Mouse (Mus musculus): ENCODE results near the gene Hoxa5. TPM values are rescaled to one million over a fixed set of nuclear protein-coding genes. Genes with fewer than 3 reads are reported as not detected.

Gene Hoxa5
- polyA plus RNA-seq, 1 experiment from 2014 or later = 0.08 TPM

DNA sequence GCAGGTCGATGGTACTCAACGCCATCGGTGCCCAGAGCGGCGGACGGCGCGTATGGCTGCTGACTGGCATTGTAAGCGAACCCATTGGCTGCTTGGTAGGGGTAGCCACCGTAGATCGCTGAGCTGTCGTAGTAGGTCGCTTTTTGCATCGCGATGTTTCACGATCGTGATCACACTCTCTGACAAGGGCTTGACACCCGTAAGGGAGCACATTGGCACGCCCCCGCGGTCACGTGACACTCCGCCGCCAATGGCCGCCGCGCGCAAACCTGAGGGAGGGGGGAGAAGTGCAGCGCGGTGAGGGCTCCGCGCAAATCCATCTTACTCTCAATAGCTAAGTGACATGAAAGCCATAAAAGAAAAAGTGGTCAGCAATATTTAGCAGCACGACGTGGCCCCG, 31.9 kb downstream of the Hoxa5 start:
- peaks cover 7% of the 10 kb centered on the region for H3K4me1 ChIP-seq (replicated peaks)
- ATAC-seq = no peak
- no peak overlapping the region for H3K9ac ChIP-seq (replicated peaks)
- H3K4me3 ChIP-seq (replicated peaks) = peak overlapping the region; percentile 1; the same call in 1 of the 2 replicates
- H3K9me3 ChIP-seq = no peaks in the 10 kb centered on the region
- peaks cover 98% of the 10 kb centered on the region for H3K27me3 ChIP-seq
- no peak overlapping the region for H3K27ac ChIP-seq
- 0% methylated on average over 35 of the region's 35 CpGs for WGBS
- peak overlapping the region; percentile 22; the same call in 1 of the 2 replicates for H3K4me2 ChIP-seq (replicated peaks)
- no peaks in the 10 kb centered on the region for H3K36me3 ChIP-seq

DNA sequence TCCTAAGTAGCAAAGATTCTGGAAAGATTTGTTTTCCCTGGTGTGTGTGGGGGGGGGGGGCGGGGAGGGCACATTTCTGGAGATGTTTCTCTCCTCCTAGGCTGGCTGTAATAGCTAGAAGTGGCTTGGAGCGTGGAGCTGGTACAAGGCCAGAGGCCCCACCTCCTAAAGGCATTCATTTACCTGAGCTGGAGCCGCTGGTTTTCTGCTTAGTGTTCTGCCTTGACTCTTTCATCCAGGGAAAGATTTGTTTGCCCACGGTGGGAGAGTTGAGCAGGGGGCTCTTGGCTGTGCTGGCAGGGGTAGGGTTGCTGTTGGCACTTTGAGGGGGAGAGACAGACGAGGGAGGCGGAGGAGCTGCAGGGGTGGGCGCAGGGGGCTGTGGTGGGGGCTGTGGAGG, 32.4 kb downstream of the Hoxa5 start:
- Histone ChIP-seq H3K27ac (no peak overlapping the region), H3K27me3 (peaks cover 98% of the 10 kb centered on the region)

DNA sequence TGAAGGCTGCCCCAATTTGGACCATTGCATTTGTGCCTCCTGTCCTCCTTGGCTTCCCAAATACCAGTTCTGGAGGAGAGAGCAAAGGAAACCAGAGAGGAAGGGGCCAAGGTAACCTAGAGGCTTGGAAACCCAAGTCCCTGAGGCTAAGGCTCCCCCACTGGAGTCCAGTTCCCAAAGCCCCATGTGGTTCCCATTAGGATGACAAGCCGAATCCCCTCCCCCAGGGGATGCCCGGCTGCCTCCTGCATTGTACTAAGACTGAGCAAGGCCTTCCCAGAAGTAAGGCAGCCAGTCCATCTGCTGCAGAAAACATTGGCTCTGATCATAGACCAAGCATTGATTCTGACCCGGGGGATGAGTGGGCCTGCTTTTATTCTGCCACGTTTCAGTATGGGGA, 33.1 kb downstream of the Hoxa5 start:
- Histone ChIP-seq H3K9ac (replicated peaks) (no peak overlapping the region), H3K36me3 (no peaks in the 10 kb centered on the region), H3K27ac (no peak overlapping the region), H3K4me3 (replicated peaks) (no peak overlapping the region), H3K4me1 (replicated peaks) (peaks cover 7% of the 10 kb centered on the region), H3K27me3 (peaks cover 98% of the 10 kb centered on the region), H3K9me3 (no peaks in the 10 kb centered on the region), H3K4me2 (replicated peaks) (no peak overlapping the region)
- ATAC-seq = no peak
- 5% methylated on average over 4 of the region's 4 CpGs for WGBS

More for the DNA sequence above, 32.4 kb downstream of the Hoxa5 start:
- no peaks in the 10 kb centered on the region for H3K9me3 ChIP-seq
- WGBS = 4% methylated on average over 7 of the region's 7 CpGs
- H3K9ac ChIP-seq (replicated peaks) = no peak overlapping the region
- H3K4me1 ChIP-seq (replicated peaks) = peaks cover 7% of the 10 kb centered on the region
- H3K4me2 ChIP-seq (replicated peaks) = no peak overlapping the region
- H3K4me3 ChIP-seq (replicated peaks) = no peak overlapping the region
- no peak for ATAC-seq
- H3K36me3 ChIP-seq = no peaks in the 10 kb centered on the region

DNA sequence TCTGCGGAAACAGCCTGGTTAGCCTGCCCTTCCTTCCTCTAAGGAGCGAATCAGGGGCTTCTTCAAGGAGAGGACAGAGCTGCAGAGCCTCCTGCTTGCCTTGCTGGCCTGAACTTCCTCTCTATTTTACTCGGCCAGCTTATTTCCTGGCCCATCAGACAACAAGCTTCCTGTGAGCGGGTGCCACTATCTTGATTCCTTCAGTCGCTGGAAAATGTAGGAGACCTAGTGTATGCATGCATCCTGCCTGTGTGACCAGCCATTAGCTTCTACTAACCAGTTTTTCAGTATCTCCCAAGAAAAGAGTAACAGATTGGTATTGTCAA, 33.5 kb downstream of the Hoxa5 start:
- Histone ChIP-seq H3K27ac (no peak overlapping the region), H3K4me3 (replicated peaks) (no peak overlapping the region), H3K9ac (replicated peaks) (no peak overlapping the region), H3K36me3 (no peaks in the 10 kb centered on the region), H3K27me3 (peaks cover 98% of the 10 kb centered on the region), H3K4me2 (replicated peaks) (no peak overlapping the region), H3K9me3 (no peaks in the 10 kb centered on the region), H3K4me1 (replicated peaks) (peaks cover 7% of the 10 kb centered on the region)
- ATAC-seq = no peak
- 2% methylated on average over 5 of the region's 5 CpGs for WGBS

DNA sequence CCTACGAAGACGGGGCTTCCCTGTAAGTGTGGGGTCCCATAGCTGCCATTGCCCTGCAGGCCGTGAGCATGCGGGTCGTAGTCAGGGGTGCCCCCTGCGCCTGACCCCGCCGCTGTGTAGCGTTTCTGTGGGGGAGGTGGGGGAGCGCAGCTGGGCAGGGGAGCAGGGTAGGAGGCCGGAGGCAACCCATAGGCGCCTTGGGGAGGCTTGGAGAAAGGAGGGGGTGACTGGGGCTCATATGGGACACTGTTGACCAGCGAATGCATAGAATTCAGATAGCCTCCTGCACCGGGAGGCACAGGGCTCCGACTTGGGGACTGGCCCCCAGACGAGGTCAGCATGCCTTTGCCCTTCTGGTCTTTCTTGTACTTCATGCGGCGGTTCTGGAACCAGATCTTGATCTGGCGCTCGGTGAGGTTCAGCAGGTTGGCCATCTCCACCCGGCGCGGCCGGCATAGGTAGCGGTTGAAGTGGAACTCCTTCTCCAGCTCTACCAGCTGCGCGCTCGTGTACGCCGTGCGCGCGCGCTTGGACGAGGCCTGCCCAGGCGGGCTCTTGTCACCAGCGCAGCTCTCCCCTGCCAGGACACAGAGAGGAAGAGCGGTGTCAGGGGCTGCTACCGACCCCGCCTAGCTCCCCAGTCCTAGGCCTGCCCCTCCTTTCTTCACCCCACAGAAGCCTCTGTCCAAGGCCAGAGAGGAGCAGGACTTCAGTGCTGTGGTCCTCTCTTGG, 34.1 kb downstream of the Hoxa5 start:
- H3K27ac ChIP-seq = no peak overlapping the region
- WGBS = under 1% methylated on average over 40 of the region's 40 CpGs
- no peak overlapping the region for H3K9ac ChIP-seq (replicated peaks)
- no peaks in the 10 kb centered on the region for H3K36me3 ChIP-seq
- H3K9me3 ChIP-seq = no peaks in the 10 kb centered on the region
- H3K27me3 ChIP-seq = peaks cover 98% of the 10 kb centered on the region
- ATAC-seq = no peak
- no peak overlapping the region for H3K4me3 ChIP-seq (replicated peaks)
- H3K4me2 ChIP-seq (replicated peaks) = no peak overlapping the region
- peaks cover 7% of the 10 kb centered on the region for H3K4me1 ChIP-seq (replicated peaks)

DNA sequence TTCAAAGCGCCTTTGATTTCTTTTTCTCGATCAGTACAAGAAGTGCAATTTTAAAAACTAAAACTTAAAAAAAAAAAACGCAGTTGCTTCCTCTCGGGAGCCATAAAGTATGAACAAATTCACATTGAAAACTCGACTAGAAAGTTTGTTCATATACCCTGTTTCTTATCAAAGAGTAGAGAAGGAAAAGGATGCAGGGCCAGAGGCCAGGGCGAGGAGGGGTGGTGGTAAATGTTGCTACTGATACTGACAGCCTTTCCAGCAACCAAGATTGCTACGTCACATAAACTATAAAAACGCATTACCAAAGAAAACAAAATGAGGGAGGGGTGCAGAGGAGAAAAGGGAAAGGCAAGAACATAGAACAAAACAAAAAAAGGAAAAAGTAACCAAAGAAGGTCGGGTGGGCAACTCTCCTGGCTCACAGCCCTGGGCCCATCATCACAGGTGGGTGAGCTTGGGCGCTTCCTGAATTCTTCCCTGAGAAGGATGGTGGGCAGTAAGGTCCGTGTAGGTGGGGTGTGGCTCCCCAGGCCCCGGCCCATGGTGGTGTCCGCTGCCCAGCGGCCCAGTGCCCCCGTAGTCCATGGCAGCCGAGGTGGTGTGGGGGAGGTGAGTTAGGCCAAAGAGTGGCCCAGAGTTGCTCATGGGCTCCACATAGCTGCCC, 34.8 kb downstream of the Hoxa5 start:
- H3K4me2 ChIP-seq (replicated peaks) = no peak overlapping the region
- no peak overlapping the region for H3K9ac ChIP-seq (replicated peaks)
- ATAC-seq = no peak
- no peak overlapping the region for H3K4me3 ChIP-seq (replicated peaks)
- H3K4me1 ChIP-seq (replicated peaks) = peaks cover 7% of the 10 kb centered on the region
- peaks cover 98% of the 10 kb centered on the region for H3K27me3 ChIP-seq
- H3K9me3 ChIP-seq = no peaks in the 10 kb centered on the region
- no peaks in the 10 kb centered on the region for H3K36me3 ChIP-seq
- no peak overlapping the region for H3K27ac ChIP-seq
- 2% methylated on average over 16 of the region's 16 CpGs for WGBS

DNA sequence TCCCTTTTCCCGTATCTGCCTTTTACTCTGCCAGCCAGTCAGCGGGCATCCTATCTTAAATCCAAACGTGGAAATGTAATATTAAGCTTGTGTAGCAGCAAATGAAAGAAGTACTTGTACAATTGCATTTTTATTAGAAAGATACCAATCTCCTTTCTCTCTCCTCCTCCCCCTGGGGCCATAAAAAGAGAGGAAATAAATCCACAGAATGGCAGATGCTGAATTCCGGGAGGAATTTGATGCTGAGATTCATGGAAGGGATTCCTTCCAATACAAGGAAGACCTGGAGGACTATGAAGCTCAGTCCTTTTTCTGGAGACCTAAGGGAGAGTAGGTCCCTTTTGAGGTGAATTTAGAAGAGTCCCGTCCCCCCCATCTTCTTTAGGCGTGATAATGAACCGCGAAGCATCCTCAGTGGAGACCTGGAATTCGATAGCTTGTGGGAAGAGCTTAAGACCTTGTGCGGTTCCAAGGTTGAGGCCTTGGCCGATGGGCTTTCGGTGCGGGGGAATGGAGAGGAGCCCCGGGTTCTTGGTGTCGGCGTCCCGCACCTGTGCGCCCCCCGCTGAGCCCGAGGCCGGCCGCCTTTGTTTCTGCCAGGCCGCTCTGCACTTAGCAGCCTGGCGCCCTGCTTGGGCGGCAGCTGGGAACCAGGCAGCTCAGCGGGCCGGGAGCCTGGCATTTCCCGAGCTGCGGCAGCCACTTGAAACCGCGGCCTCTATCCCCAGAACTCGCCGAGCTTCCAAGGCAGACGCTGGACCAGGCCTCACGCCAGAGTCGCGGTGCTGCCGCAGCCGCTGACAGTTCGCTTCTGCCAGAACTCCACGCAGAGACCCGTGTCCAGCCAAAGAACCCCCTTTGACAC, 36.0 kb downstream of the Hoxa5 start:
- H3K9me3 ChIP-seq = no peaks in the 10 kb centered on the region
- H3K4me2 ChIP-seq (replicated peaks) = no peak overlapping the region
- no peak overlapping the region for H3K27ac ChIP-seq
- no peaks in the 10 kb centered on the region for H3K36me3 ChIP-seq
- no peak overlapping the region for H3K9ac ChIP-seq (replicated peaks)
- ATAC-seq = no peak
- H3K4me3 ChIP-seq (replicated peaks) = no peak overlapping the region
- peaks cover 98% of the 10 kb centered on the region for H3K27me3 ChIP-seq
- WGBS = 2% methylated on average over 40 of the region's 42 CpGs
- peaks cover 7% of the 10 kb centered on the region for H3K4me1 ChIP-seq (replicated peaks)

DNA sequence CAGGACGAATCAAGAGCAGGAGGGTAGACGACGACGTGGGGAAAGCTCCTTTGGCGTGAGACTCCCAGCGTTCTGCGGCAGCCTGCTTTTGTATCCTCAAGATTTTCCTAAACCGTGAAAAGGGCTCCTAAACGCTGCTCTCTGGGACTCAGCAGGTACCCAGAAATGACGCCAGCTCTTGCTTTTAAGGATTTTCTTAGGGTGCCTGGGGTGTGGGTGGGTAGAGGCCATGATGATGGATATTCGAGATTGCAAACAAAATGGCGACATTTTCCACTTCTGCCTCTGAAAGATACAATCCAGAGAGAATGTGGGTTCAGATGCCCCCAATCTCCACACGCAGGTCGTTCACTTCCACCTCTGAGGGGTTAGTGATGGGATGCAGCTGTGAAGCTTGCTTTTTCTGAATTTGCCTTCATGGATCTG, 36.6 kb downstream of the Hoxa5 start:
- peaks cover 98% of the 10 kb centered on the region for H3K27me3 ChIP-seq
- no peak overlapping the region for H3K27ac ChIP-seq
- WGBS = under 1% methylated on average over 14 of the region's 14 CpGs
- no peak overlapping the region for H3K4me3 ChIP-seq (replicated peaks)
- no peaks in the 10 kb centered on the region for H3K9me3 ChIP-seq
- H3K4me1 ChIP-seq (replicated peaks) = peaks cover 5% of the 10 kb centered on the region
- H3K4me2 ChIP-seq (replicated peaks) = no peak overlapping the region
- H3K9ac ChIP-seq (replicated peaks) = no peak overlapping the region
- no peaks in the 10 kb centered on the region for H3K36me3 ChIP-seq
- no peak for ATAC-seq

DNA sequence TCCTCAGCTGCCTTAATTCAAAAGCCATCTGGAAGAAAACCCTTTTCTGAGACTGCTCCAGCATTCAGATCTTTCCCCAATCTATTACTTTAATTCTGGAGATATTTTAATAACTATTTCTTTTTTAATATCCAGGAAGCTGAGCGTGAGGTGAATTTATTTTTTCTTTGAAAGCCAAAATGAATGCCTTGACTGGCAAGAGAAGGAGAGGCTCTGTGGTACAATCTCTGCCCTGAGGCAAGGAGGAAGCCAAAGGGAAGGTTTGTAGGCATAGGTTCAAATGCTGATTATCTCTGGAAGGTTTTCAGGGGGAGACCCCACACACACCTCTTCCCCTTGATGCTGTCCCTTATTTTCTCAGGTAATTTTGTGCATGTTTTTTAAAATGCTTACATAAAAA, 37.2 kb downstream of the Hoxa5 start:
- no peaks in the 10 kb centered on the region for H3K36me3 ChIP-seq
- H3K9ac ChIP-seq (replicated peaks) = no peak overlapping the region
- 6% methylated on average over 1 of the region's 1 CpGs for WGBS
- ATAC-seq = no peak
- H3K27ac ChIP-seq = no peak overlapping the region
- no peak overlapping the region for H3K4me2 ChIP-seq (replicated peaks)
- no peak overlapping the region for H3K4me3 ChIP-seq (replicated peaks)
- H3K27me3 ChIP-seq = peaks cover 97% of the 10 kb centered on the region
- no peaks in the 10 kb centered on the region for H3K4me1 ChIP-seq (replicated peaks)
- H3K9me3 ChIP-seq = no peaks in the 10 kb centered on the region

DNA sequence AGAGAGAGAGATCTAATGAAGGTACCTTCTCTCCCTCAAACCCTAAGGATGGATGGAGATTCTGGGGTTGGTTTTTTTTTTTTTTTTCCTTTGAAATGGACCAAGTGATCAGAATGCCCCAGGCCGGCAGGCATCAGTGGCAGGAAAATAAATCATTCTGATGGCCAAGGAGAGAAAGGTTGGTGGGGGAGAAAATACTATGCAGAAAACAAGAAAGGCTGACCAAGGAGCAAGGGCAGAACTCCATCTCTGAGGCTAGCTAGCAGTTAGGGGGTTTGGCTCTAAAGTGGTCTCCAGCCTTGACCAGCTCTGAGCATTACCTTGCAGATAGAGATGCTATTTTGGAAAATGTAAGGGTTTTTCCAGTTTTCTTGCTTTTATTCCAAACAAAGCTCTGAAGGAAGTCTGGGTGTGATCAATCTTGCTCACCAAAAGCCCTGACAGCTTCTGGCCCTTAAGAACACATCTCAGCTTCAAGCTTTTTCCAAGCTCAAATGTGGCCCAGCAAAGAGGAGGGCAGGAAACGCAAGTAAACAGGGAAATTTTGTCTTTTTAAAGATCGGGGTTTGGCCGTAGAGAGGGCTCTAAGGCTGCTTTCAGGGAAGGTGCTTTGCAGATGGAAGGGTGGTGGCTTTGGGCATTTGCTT, 37.8 kb downstream of the Hoxa5 start:
- Histone ChIP-seq H3K27ac (no peak overlapping the region), H3K4me2 (replicated peaks) (no peak overlapping the region), H3K27me3 (peaks cover 97% of the 10 kb centered on the region), H3K9me3 (no peaks in the 10 kb centered on the region), H3K4me1 (replicated peaks) (no peaks in the 10 kb centered on the region), H3K9ac (replicated peaks) (no peak overlapping the region), H3K36me3 (no peaks in the 10 kb centered on the region), H3K4me3 (replicated peaks) (no peak overlapping the region)
- no peak for ATAC-seq
- 2% methylated on average over 4 of the region's 4 CpGs for WGBS

DNA sequence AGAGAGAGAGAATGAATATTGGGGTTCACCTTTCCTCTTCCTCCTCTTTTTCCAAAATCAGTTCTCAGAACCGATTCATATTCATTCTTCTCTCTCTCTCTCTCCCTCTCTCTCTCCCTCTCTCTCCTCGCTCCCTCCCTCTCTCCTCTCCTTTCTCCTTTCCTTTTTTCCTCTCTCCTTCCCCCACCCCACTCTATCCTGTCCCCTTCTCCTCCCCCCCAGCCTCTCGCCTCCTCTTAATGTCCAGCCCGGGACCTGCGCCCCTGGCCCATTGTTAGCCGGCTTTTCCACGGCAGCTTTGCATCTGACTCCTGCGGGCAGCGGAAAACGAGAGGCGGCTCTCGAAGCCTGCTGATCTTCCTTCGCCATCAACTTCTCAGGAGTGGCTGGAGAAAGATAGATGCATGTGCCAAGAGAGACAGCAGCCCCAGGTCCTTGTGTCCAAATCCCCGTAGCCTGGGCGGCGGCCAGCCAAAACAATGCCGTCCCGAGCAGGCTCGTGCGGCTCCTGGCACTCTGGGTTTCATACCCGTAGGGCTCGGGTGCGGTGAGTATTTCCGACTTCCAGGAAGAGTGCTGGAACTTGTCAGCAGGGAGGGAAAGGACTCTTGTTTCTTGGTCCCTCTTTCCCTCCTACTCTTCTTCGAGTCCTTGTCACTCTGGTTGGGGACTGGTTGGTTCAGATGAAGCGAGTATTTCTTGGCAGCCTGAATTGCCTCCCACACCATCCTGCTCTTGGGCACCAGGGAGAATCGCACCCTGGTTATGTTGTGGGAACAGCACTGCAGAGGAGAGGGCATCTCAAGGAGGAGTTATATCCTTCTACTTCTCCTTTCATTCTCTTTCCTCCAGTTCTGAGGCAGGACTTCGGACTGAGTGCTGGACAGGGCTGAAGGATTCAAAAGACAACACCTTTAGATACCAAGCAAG, 38.7 kb downstream of the Hoxa5 start:
- Histone ChIP-seq H3K9ac (replicated peaks) (no peak overlapping the region), H3K4me2 (replicated peaks) (no peak overlapping the region), H3K27me3 (peaks cover 96% of the 10 kb centered on the region), H3K4me1 (replicated peaks) (no peaks in the 10 kb centered on the region), H3K9me3 (no peaks in the 10 kb centered on the region), H3K36me3 (no peaks in the 10 kb centered on the region), H3K27ac (no peak overlapping the region), H3K4me3 (replicated peaks) (no peak overlapping the region)
- ATAC-seq = no peak
- WGBS = under 1% methylated on average over 28 of the region's 28 CpGs
